Mouse (Mus musculus) megakaryocyte, adult 5-6 weeks (primary cell): ENCODE measurements at regions not wholly inside any gene's neighbourhood (a gene's known extent, or its start where the extent isn't known, plus 50 kb on each side); places are given as distances from the start of the nearest gene placed in this dataset.

Experiments used
- ATAC-seq: 2 replicates; pipeline ENCODE4 v1.8.0; 2016; ENCODE audit warnings: mild to moderate bottlenecking, inconsistent platforms; ENCODE audit not compliant: poor library complexity, severe bottlenecking

- ATAC-seq, result no peak
Measured at GRCm38 (mm10) chr12:12820668-12821351, 120.9 kb downstream of the Mycn start.

GRCm38 (mm10) chr12:12819746-12820145 is 122.0 kb downstream of the Mycn start:
- no peak for ATAC-seq

- no peak for ATAC-seq
Measured at GRCm38 (mm10) chr12:12814693-12815092, 127.0 kb downstream of the Mycn start.

GRCm38 (mm10) chr12:12812873-12813272 is 128.8 kb downstream of the Mycn start:
- no peak for ATAC-seq

- ATAC-seq, result no peak
Measured at GRCm38 (mm10) chr12:12810943-12811342, 130.8 kb downstream of the Mycn start.

GRCm38 (mm10) chr12:12810159-12810885 is 131.4 kb downstream of the Mycn start:
- ATAC-seq, result no peak

GRCm38 (mm10) chr12:12808120-12808519 is 133.6 kb downstream of the Mycn start:
- no peak for ATAC-seq

GRCm38 (mm10) chr12:12803602-12804001 is 138.1 kb downstream of the Mycn start:
- ATAC-seq, result no peak

GRCm38 (mm10) chr12:12802396-12802795 is 139.3 kb downstream of the Mycn start:
- no peak for ATAC-seq

- ATAC-seq, result no peak
Measured at GRCm38 (mm10) chr12:12801700-12802099, 140.0 kb downstream of the Mycn start.

- no peak for ATAC-seq
Measured at GRCm38 (mm10) chr12:12800120-12800519, 141.6 kb downstream of the Mycn start.

GRCm38 (mm10) chr12:12789052-12789451 is 152.7 kb downstream of the Mycn start:
- ATAC-seq, result no peak

GRCm38 (mm10) chr12:12788263-12788852 is 153.4 kb downstream of the Mycn start:
- ATAC-seq, result no peak

- ATAC-seq, result no peak
Measured at GRCm38 (mm10) chr12:12787608-12788262, 154.0 kb downstream of the Mycn start.

GRCm38 (mm10) chr12:12787161-12787560 is 154.6 kb downstream of the Mycn start:
- no peak for ATAC-seq

- ATAC-seq, result no peak
Measured at GRCm38 (mm10) chr12:12783699-12784605, 157.8 kb downstream of the Mycn start.

- ATAC-seq, result no peak
Measured at GRCm38 (mm10) chr12:12781526-12781925, 160.2 kb downstream of the Mycn start.

GRCm38 (mm10) chr12:12778563-12779256 is 163.0 kb downstream of the Mycn start:
- no peak for ATAC-seq

- no peak for ATAC-seq
Measured at GRCm38 (mm10) chr12:12777422-12777821, 164.3 kb downstream of the Mycn start.

- ATAC-seq, result no peak
Measured at GRCm38 (mm10) chr12:12776783-12777182, 164.9 kb downstream of the Mycn start.
